Mouse (Mus musculus): Measurements from ENCODE around the gene Smim22. TPM values are rescaled to one million over a fixed set of nuclear protein-coding genes. Genes with fewer than 3 reads are reported as not detected.

Smim22 gene
- total RNA-seq, 2 experiments from 2014 or later: not detected

Other genes with a start within 250 kb of the Smim22 start
- 10 to 100 TPM; 63.2 to 80.0 TPM for gene Cdip1, start 217.0 kb upstream of the Smim22 start, total RNA-seq (2021)
- gene 4930562C15Rik, start 171.9 kb upstream of the Smim22 start, total RNA-seq (2021): not detected
- gene Ubald1, start 127.0 kb upstream of the Smim22 start, total RNA-seq (2021): 10 to 100 TPM; 31.9 to 38.9 TPM
- gene Mgrn1, start 121.0 kb upstream of the Smim22 start, total RNA-seq (2021): 10 to 100 TPM; 49.4 to 52.7 TPM
- 10 to 100 TPM; 12.4 to 12.8 TPM for gene Nudt16l1, start 68.5 kb upstream of the Smim22 start, total RNA-seq (2021)
- gene Anks3, start 43.1 kb upstream of the Smim22 start, total RNA-seq (2021): 10 to 100 TPM; 12.5 to 13.2 TPM
- not detected for gene Sept12, start 9.4 kb upstream of the Smim22 start, total RNA-seq (2021)
- 1 to 10 TPM; 4.8 to 7.0 TPM for gene Rogdi, start 6.3 kb downstream of the Smim22 start, total RNA-seq (2021)
- 10 to 100 TPM; 31.5 to 31.9 TPM for gene Glyr1, start 42.6 kb downstream of the Smim22 start, total RNA-seq (2021)
- 10 to 100 TPM; 22.6 to 23.5 TPM for gene Ubn1, start 42.8 kb downstream of the Smim22 start, total RNA-seq (2021)
- 1 to 10 TPM; 2.0 to 2.9 TPM for gene Ppl, start 125.1 kb downstream of the Smim22 start, total RNA-seq (2021)
- 10 to 100 TPM in 1 of 2 experiments, 1 to 10 TPM in 1; 9.5 to 10.3 TPM for gene Sec14l5, start 139.8 kb downstream of the Smim22 start, total RNA-seq (2021)
- gene Nagpa, start 196.7 kb downstream of the Smim22 start, total RNA-seq (2021): 1 to 10 TPM; 6.5 to 6.7 TPM
- 1 to 10 TPM; 3.7 to 4.5 TPM for gene AU021092, start 215.0 kb downstream of the Smim22 start, total RNA-seq (2021)
- gene Alg1, start 226.3 kb downstream of the Smim22 start, total RNA-seq (2021): 1 to 10 TPM; 8.6 to 9.8 TPM
- 1 to 10 TPM; 6.3 to 6.8 TPM for gene Eef2kmt, start 248.7 kb downstream of the Smim22 start, total RNA-seq (2021)